Mouse (Mus musculus) G1E (cell line): ENCODE results near the gene Foxn3. TPM values are rescaled to one million over a fixed set of nuclear protein-coding genes. Genes with fewer than 3 reads are reported as not detected.

Experiments used
- ATAC-seq: 2 replicates; pipeline ENCODE4 v1.8.0; 2016; ENCODE audit warnings: mild to moderate bottlenecking; ENCODE audit not compliant: insufficient number of reproducible peaks, poor library complexity, low FRiP score, severe bottlenecking; ENCODE audit errors: extremely low read depth
- DNase-seq: peaks from one replicate; pipeline ENCODE4 v3.0.0; 2012; ENCODE audit warnings: low spot score
- H3K27me3 ChIP-seq: 2 replicates; pipeline ENCODE4 v1.6.1; 2012; ENCODE audit warnings: mild to moderate bottlenecking, low read length, inconsistent platforms; ENCODE audit not compliant: insufficient read depth
- H3K36me3 ChIP-seq: replicated peaks from 2 replicates; pipeline ENCODE3; 2012; ENCODE audit warnings: mild to moderate bottlenecking, inconsistent platforms
- H3K4me1 ChIP-seq: 2 replicates; pipeline ENCODE4 v1.6.1; 2012; ENCODE audit warnings: low read depth, low read length, inconsistent platforms, mixed read lengths; ENCODE audit not compliant: insufficient read depth
- H3K4me3 ChIP-seq: 2 replicates; pipeline ENCODE4 v1.5.1; 2012; ENCODE audit warnings: low read depth, mild to moderate bottlenecking, inconsistent platforms, low read length, moderate library complexity, mixed read lengths
- H3K9me3 ChIP-seq: replicated peaks from 2 replicates; pipeline ENCODE4 v1.6.1; 2012; ENCODE audit warnings: inconsistent platforms
- CTCF ChIP-seq: IDR thresholded peaks from 2 replicates; pipeline ENCODE4 v1.5.1; 2012; ENCODE audit warnings: low read depth, low read length, inconsistent platforms, mixed read lengths
- GATA1 ChIP-seq: IDR thresholded peaks from 2 replicates; pipeline ENCODE4 v1.6.1; 2012; ENCODE audit warnings: borderline replicate concordance, low read length, inconsistent platforms, mixed read lengths
- GATA2 ChIP-seq: IDR thresholded peaks from 2 replicates; pipeline ENCODE4 v1.6.1; 2012; ENCODE audit warnings: low read depth, low read length, inconsistent platforms, borderline replicate concordance
- POLR2AphosphoS5 ChIP-seq: IDR thresholded peaks from 2 replicates; pipeline ENCODE4 v1.6.1; 2012; ENCODE audit warnings: low read depth, low read length, inconsistent platforms; ENCODE audit not compliant: insufficient replicate concordance
- TAL1 ChIP-seq: conservative IDR thresholded peaks from 2 replicates; pipeline ENCODE4 v1.6.1; 2012; ENCODE audit warnings: low read depth, low read length, inconsistent platforms, mixed read lengths
- polyA plus RNA-seq: library from polyadenylated mRNA; stranded (reverse); fragments of >175 nt; gene quantifications from 2 replicates; pipeline ENCODE4 v1.2.3, GENCODE M21; 2012
- total RNA-seq, 2 experiments: library from RNA; stranded (forward) in 1 of 2; stranded (reverse) in 1 of 2; fragments of 200-1000 nt in 1 of 2; fragments of >200 nt in 1 of 2; fragmentation: Nextera tagmentation in 1 of 2; gene quantifications; 2 replicates each; pipeline ENCODE4 v1.2.3; 2014 to 2017

Gene Foxn3
- total and polyA plus RNA-seq, 3 experiments = 15.1 to 111 (median 20.1) TPM

GRCm38 (mm10) chr12:99209801-99210200 lies 353.6 kb downstream of the Foxn3 start:
- TF ChIP-seq CTCF = no peak
- no peak for TF ChIP-seq TAL1
- TF ChIP-seq GATA2 = no peak
- TF ChIP-seq POLR2AphosphoS5 = no peak
- TF ChIP-seq GATA1 = no peak
- Histone ChIP-seq H3K9me3 (peaks cover 25% of the 10 kb centered on the region), H3K4me3 (no peak overlapping the region), H3K4me1 (no peaks in the 10 kb centered on the region; the same call in 1 of the 2 replicates), H3K36me3 (peaks cover 22% of the 10 kb centered on the region), H3K27me3 (no peaks in the 10 kb centered on the region)
- ATAC-seq (no peak), DNase-seq (no peak)

DNA sequence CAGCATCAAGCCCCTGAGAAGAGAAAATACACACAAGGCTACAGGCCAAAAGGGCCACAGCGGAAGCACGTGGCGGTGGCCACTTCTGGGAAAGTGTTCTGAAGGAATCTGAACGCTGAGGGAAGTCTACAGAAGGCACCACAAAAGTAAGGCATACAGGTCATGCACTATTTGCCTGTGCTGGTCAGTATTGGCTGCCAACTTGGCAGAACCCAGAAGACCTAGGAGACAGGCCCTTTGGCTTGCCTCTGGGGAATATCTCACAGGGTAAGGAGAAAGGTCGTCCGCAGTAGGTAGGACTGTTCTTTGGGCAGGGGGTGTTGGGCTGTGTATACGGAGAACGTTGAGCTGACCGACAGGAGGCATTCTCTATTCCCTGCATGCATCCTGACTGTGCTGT lies 355.1 kb downstream of the Foxn3 start:
- peaks cover 22% of the 10 kb centered on the region for H3K9me3 ChIP-seq
- no peaks in the 10 kb centered on the region for H3K27me3 ChIP-seq
- H3K4me1 ChIP-seq = no peaks in the 10 kb centered on the region; the same call in 1 of the 2 replicates
- ATAC-seq (no peak), DNase-seq (no peak)
- TF ChIP-seq GATA2 (no peak), TAL1 (no peak), POLR2AphosphoS5 (no peak), CTCF (no peak), GATA1 (no peak)
- H3K36me3 ChIP-seq = peaks cover 20% of the 10 kb centered on the region
- no peak overlapping the region for H3K4me3 ChIP-seq

- ATAC-seq (no peak), DNase-seq (no peak)
- TF ChIP-seq POLR2AphosphoS5 (no peak), GATA2 (no peak), GATA1 (no peak), CTCF (no peak), TAL1 (no peak)
- no peak overlapping the region for H3K4me3 ChIP-seq
- H3K27me3 ChIP-seq = no peaks in the 10 kb centered on the region
- H3K36me3 ChIP-seq = peaks cover 14% of the 10 kb centered on the region
- H3K4me1 ChIP-seq = no peaks in the 10 kb centered on the region
- H3K9me3 ChIP-seq = peaks cover 15% of the 10 kb centered on the region
These were observed 356.3 kb downstream of the Foxn3 start for GRCm38 (mm10) chr12:99207014-99207612.

GRCm38 (mm10) chr12:99205734-99206133 lies 357.6 kb downstream of the Foxn3 start:
- ATAC-seq (no peak), DNase-seq (no peak)
- H3K27me3 ChIP-seq = no peaks in the 10 kb centered on the region

DNA sequence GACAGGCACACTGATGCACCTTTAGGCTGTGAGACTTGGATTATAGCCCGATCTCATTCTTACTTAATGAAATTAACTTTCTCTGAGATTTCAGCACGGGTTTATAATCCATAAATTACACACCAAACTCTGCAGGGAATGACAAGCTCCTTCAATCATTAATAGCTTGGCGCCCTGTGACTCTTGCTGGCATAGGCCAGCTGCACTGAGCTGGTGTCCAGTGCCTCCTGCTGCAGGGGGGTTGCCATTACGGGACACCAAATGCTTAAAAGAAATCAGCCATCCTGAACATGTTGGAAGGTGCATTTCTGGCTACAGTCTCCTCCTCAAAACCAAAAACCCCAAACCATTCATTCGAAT lies 364.3 kb downstream of the Foxn3 start:
- Histone ChIP-seq H3K4me3 (no peak overlapping the region), H3K36me3 (peaks cover 19% of the 10 kb centered on the region), H3K9me3 (peaks cover 20% of the 10 kb centered on the region), H3K27me3 (no peaks in the 10 kb centered on the region), H3K4me1 (no peaks in the 10 kb centered on the region)
- DNase-seq (no peak), ATAC-seq (no peak)
- no peak for TF ChIP-seq GATA1
- TF ChIP-seq GATA2 = no peak
- no peak for TF ChIP-seq TAL1
- no peak for TF ChIP-seq CTCF
- no peak for TF ChIP-seq POLR2AphosphoS5

More at GRCm38 (mm10) chr12:99205734-99206133, 357.6 kb downstream of the Foxn3 start:
- peaks cover 16% of the 10 kb centered on the region for H3K9me3 ChIP-seq
- H3K4me1 ChIP-seq = no peaks in the 10 kb centered on the region
- H3K36me3 ChIP-seq = peaks cover 14% of the 10 kb centered on the region
- TF ChIP-seq GATA2 (no peak), GATA1 (no peak), TAL1 (no peak), CTCF (no peak), POLR2AphosphoS5 (no peak)
- H3K4me3 ChIP-seq = no peak overlapping the region

DNA sequence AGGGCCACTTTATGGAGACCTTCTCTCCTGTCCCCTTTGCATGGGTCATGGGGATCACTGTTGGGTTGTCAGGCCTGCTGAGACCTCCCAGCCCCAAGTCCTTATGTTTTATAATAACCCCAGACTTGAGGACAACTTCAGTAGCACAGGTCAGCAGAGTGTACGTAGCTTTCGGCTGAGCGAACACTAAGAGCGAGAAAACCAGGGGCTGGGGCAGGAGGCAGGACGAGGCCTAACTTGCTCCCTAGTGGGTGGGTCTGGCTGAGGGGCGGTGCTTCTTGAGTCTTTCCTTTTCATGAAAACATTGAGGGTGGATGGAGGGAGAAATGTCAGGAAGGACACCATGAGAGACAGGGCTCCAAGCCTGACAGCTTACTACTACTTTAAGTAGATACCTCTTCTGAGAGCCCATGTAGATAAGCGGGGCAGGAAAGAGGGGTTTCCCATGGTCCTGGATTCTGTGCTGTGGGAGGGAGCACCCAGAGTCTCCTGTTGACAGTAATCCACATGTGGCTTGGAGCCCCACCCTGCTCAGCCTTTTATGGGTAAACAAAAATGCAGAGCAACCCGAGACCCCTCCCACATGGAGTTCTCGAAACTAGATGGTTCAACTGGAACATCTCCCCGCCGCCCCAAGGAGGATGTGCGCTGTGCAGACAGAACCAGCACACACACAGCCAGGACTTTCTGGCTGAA lies 364.8 kb downstream of the Foxn3 start:
- H3K36me3 ChIP-seq = peaks cover 21% of the 10 kb centered on the region
- TF ChIP-seq POLR2AphosphoS5 = no peak
- no peak for TF ChIP-seq GATA1
- no peak for TF ChIP-seq GATA2
- no peak for TF ChIP-seq TAL1
- TF ChIP-seq CTCF = no peak
- ATAC-seq = no peak

More for the DNA sequence above, 364.8 kb downstream of the Foxn3 start:
- Histone ChIP-seq H3K4me3 (no peak overlapping the region), H3K9me3 (peaks cover 21% of the 10 kb centered on the region), H3K4me1 (no peaks in the 10 kb centered on the region), H3K27me3 (no peaks in the 10 kb centered on the region)
- DNase-seq = no peak
